Mouse (Mus musculus): ENCODE results near the gene Syt1.

- TF ChIP-seq ZC3H11A (IDR thresholded peaks at IDR 0.05; ENCODE audit: borderline replicate concordance, low read depth, low read length) (no peak), ZNF384 (IDR thresholded peaks at IDR 0.05; ENCODE audit: low read depth, low read length) (no peak)
Observed at GRCm38 (mm10) chr10:108896529-108896928, 114.3 kb downstream of the Syt1 start.
